Mouse (Mus musculus) urinary bladder, adult 2 months (tissue): ENCODE measurements around the gene Mut. TPM values are rescaled to one million over a fixed set of nuclear protein-coding genes. Genes with fewer than 3 reads are reported as not detected.

Source experiments
- DNase-seq: peaks from one replicate; pipeline ENCODE4 v3.0.0; 2022; ENCODE audit warnings: low spot score
- polyA plus RNA-seq: library from polyadenylated mRNA; depleted of rRNA; stranded (reverse); fragments of >200 nt; gene quantifications from 2 replicates; pipeline ENCODE4 v1.2.3, GENCODE M21; 2012; rRNA removed

The Mut gene
- polyA plus RNA-seq: 23.0 and 24.9 TPM in 2 replicates

DNA sequence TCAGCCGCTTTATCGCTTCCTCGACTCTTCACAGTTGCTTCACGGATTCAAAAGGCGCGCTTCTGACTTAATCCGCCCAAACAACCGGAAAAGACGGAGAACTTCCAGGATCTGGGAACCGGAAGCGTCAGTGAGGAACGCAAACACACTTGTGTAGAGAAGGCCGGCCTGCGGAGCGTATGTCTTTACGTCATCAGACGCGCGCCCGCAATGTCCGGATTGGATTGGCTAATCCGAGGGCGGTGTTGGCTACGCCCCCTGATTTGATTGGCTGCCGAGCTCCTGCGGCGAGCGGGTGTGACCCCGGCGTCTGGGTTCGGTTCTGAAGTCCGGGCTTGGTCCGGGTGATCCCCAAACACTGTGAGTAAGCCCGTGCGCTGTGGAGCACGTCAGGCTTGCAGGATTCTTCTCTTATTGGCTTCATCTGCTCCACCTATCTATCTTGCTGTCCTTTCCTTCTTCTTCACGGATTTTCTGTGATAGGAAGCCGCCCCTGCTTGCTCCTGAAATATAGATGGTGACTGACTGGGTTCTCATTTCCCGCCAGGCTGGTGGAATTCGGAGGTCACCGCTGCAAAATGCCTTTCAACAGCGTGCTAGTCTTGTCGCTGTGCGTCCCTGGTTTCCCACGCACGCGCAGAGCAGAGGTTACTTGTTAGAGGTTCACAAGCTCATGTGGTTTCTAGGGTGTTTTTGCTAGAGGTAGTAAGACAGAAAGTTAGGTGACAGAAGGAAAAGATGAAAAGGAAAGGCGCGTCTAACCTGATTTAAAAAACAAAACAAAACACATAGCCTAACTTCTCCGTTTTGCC lies at the start of gene Mut, which contains the start of gene Cenpq:
Gene Mut (plus strand): TSS at position 266 of the 812 bp plus-strand sequence.
Gene Cenpq (minus strand): TSS at position 628 of the 812 bp plus-strand sequence.
- DNase-seq: peak; percentile 93

DNA sequence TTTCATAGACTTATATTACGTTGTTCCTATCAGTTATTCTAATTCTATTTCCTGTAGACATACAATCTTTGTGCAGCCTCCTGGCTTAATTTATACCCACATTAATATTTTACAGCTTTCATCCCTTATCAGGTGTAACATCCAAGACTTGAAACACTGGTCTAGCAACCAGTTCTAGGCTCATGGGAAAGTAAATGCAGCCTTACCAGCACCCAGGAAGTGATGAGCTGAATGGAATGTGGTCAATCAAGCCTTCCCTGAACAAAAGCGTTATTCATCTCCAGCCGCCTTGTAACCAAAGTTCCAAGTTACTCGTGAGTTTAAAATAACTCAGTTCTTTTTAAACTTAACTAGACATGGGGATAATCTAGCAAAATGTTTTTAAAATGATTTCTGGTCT lies 49.3 kb upstream of the Mut start:
- DNase-seq: no peak

DNA sequence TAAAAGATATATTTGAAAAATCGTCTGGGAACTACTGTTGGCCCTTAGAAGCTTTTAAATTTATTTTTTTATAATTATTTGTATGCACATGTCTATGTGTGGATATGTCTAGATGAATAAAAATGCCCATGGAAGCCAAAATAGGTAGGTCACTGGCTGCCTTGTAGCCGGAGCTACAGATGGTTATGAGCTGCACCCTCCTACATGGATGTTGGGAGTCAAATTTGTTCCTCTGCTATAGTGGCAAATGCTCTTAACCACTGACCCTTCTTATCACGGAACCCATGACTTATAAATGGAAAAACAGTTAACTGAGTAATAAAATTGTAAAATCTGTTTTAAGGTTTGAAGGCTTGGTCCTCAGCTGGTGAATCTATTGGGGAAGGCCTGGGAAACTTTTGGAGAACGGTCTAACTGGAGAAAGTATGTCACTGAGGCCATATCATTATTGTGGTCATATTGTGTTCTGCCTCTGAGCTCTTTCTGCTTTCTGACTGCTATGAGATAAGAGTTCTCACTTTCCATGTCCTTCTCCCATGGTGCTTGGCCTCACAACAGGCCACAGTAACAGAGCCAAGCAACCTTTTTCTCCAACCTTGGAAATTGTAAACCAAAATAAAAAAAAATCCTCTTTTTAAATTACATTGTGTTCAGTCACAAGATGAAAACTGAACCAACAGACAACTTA lies 46.5 kb upstream of the Mut start:
- no peak for DNase-seq

DNA sequence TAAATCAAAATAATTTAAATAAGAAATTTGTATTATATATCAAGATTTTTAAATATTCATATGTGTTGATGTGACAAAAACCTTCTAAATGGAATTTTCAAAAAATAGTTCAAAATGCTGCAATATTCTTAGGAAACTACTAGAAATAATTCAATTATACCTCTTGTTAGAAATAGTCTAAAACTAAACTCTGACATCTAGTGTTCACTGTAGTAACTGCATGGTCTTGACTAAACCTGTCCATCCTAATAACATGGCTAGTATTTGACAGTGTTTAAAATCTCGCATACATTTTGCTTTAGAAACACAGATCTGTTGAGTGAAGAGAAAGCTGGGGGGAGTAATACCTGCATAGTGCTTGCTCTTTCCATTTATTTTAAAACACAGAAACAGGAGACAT lies 37.6 kb upstream of the Mut start:
- no peak for DNase-seq

DNA sequence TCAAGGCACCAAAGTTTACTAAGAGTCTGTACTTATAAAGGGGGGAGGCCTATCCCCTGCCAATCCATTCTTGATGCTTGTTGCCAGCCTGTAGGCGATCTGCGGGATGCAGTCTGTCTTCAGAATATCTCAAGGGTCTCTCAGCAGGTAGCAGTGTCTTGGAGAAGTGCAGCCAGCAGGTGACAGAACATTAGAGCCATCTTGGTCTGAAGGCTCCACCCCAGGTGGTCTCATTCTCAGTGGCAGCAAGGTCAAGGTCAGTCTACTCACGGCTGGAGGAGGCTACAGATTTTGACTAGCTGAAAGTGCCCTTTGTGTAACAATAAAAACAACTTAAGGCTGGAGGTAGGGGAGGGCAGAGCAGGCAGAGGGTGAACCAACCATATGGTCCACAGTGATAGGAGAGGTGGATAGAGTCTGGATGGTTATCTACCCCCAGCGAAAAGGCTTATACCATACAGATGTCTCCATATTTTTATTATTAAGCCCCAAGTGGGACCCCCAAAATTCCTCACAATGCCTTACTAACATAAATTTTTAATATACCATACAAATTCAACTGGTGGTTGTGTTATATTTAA lies 34.6 kb upstream of the Mut start:
- DNase-seq: no peak

DNA sequence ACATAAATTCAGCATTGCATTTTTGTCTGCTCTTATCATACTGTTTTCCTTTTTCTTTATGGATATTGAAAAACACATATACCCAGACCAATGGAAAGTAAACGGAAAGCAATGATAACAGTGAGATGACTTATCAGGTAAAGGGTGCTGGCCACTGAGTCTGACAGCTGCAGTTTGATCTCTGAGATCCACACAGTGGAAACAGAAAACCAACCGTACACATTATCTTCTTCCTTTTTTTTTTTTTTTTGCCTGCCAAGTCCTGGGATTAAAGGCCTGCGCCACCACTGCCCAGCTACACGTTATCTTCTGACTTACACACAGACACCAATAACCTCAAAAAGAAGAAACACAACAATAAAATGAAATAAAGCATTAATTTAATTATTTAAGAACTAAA lies 31.1 kb upstream of the Mut start:
- DNase-seq: no peak

DNA sequence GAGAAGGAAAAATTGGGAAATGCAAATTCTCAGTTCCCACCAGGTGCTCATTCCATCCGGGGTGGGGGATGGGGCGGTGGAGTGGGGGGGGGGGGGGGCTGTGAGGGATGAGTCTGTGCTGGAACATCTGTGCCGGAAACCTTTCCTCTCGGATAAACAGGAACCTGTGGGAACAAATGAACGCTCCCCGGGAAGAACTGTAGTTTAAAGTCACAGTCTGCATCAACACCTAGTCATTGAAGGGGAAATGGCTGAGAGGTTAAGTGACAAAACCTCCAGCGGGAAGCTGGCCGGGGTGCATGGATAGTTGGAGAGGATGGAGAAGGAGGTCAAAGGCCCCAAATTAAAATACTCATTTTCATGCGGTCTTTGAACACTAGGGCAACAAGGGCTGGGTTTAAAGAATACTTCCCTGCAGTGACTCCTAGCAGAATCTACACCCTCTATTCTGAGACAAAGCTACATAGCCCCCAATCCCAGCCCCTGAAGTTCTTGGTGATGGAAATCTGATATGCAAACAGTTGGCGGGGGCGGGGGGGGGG lies 30.4 kb upstream of the Mut start:
- no peak for DNase-seq

DNA sequence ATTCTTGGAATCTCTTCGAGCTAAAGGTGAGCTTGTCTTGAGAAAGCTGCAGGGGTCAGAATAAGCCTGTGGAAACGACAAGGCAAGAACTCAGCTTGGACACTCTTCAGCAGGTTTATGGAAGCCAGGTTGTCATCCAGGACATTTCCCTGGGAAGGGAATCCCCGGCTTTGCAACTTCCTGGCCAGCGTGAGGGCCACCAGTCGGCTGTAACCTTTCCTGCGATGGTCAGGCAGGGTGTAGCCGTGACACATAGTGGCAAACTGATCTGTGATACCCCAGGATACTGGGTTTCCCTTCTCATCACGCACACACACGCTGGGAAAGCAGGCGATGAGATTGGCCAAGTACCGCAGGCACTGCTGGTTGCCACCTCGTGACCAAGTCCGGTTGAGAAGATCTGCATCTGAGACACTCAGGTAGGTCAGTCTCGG lies 29.7 kb upstream of the Mut start:
- DNase-seq: no peak

DNA sequence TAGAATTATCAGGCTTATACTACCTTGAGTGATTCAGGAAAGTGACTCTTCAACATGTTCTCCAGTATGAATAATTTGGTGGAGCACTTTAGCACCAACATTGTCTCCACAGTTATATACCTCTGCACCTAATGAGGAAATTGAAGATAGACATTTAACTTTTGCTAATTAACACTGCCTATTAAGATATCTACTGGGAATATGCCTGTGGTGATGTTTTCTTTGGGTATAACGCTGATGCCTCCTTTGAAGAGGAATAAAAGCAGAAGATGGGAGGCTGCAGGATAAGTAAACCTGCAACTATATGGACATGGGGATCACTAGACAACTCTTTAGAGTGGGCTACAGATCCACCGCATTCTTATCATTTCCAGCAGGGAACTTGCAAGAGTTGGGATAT lies 20.2 kb upstream of the Mut start, which contains the start of gene Glyatl3:
Gene Glyatl3 (minus strand): TSS at position 101 of the 400 bp plus-strand sequence.
- DNase-seq: no peak

DNA sequence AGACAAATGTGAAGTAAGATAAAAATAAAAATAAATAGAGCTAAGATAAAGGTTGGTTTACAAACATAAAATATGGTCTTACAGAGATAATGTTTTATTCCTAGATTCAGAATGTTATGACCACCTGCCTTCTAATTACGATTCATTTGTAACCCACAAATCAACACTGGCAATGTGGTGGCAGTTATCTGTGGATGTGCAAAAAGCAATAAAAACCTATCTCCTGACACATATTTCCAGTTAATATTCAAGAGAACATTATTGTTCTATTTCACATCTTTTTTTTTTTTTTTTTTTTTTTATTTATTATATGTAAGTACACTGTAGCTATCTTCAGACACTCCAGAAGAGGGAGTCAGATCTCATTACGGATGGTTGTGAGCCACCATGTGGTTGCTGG lies 19.0 kb upstream of the Mut start:
- no peak for DNase-seq

DNA sequence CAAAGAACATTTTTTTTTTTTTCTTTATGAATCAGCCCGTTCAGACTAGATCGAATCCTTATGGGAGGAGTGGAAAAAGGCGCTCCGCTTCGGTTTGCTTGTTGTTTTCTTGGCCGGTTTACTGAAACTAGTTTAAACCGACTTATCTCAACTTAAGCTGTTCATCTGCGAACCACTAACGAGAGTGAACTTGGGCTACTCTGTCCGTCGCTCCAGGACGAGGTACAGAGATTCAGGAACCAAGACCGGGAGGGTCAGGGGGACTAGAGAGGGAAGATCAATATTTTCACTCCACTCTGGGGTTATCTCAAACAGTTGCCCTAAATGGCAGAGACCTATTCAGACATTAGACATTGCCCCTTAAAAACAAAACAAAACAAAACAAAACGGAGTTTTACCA lies 500 bp upstream of the Mut start:
- no peak for DNase-seq

DNA sequence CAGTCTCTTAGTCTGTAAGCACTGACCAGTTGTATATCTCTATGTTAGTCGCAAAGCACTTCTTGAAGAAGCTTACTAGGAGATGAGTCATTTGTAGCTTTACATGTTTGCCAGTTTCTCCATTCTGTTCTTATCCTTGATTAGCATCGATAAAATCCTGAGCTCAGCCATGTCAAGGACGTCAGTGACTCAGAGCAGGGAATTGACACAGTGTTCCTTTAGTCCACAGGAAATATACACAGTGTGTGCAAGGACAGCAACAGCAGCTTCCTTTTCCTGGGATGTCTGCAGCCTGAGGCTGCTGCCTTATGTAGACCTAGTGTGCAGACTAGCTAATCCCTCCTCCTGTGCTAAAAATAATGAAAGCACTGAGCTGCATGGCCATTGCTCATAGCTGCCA lies 14.0 kb downstream of the Mut start:
- DNase-seq: no peak

DNA sequence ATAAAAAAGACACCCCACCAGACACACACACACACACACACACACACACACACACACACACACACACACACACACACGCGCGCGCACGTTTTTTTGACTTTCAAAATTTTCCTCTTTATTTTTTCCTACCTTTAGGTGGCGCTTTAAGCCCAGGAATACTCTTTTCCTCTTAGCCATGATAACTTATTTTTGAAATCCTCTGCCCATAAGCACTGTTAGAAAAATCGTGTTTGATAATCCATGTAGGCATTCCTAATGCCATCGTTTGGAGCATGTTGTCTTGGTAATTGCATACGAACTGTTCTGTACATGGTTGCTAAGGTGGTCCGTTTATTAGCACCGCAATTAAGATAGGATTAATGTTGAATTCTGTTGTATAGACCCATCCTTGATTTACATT lies 43.4 kb downstream of the Mut start:
- no peak for DNase-seq

DNA sequence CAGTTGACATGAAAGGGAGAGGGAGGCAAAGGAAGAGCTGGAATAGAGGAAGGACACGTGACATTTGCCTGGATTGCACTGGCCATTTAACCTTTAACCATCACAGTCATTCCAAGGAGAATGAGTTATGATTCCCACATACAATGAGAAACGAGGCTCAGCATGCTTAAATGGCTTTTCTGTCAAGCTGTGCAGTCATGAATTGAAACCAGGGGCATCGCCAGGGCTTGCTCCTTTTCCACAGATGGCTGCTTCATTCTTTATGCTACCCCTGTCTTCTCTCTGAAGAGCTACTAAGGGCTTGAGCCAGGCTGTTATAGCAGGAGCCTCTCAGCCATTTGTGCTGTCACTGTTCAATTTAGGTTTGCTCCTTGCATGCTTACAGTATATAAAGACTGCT lies 57.6 kb downstream of the Mut start:
- no peak for DNase-seq

Other genes with a start within 250 kb of the Mut start
- not detected in 2 replicates for gene Esp1, start 207.6 kb upstream of the Mut start, polyA plus RNA-seq
- 0.18 TPM in 2 replicates for gene Crisp2, start 127.7 kb upstream of the Mut start, polyA plus RNA-seq
- not detected in 2 replicates for gene Rhag, start 123.6 kb upstream of the Mut start, polyA plus RNA-seq
- 19.6 and 28.5 TPM in 2 replicates for gene 9130008F23Rik, start 54.1 kb upstream of the Mut start, polyA plus RNA-seq
- gene Glyatl3, start 20.3 kb upstream of the Mut start, polyA plus RNA-seq: not detected in 2 replicates
- 6.5 and 7.6 TPM in 2 replicates for gene Cenpq, start 362 bp downstream of the Mut start, polyA plus RNA-seq